Mouse (Mus musculus): ENCODE results near the gene Rnaseh2a. TPM values are rescaled to one million over a fixed set of nuclear protein-coding genes. Genes with fewer than 3 reads are reported as not detected.

The Rnaseh2a gene
- polyA plus RNA-seq, 1 experiment from 2014 or later, result 128 TPM

DNA sequence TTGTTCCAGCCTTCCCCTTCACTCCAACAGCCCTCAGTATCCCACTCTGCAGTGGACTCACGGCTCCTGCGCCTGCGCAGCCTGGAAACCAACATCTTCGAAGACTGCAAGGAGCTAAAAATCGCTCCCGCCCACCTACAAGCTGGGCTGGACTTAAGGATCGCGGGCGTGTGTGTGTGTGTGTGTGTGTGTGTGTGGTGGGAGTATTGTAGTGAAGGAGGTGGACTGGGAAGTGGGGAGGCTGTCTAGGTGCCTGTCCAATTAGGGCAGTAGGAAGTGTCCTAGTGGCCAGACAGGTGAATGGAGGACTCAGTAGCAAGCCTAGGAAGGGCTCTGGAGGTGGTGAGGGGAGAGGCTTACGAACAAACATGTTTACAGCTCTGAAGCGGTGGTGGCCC lies 24.3 kb downstream of the Rnaseh2a start:
- peak overlapping the region; percentile 57; the same call in 1 of the 2 replicates for H3K4me3 ChIP-seq (ENCODE audit: low read depth, low read length)
- DNase-seq (ENCODE audit: low spot score) (no peak), ATAC-seq (replicated peaks; ENCODE audit: low FRiP score) (peak; percentile 45)
- H3K9ac ChIP-seq (ENCODE audit: low read length), result no peak overlapping the region
- no peaks in the 10 kb centered on the region for H3K36me3 ChIP-seq (ENCODE audit: control insufficient read depth, insufficient read depth, low read length)
- 3% methylated on average over 11 of the region's 11 CpGs for WGBS
- no peaks in the 10 kb centered on the region for H3K9me3 ChIP-seq (ENCODE audit: control insufficient read depth, low read length)
- peaks cover 18% of the 10 kb centered on the region for H3K4me1 ChIP-seq (replicated peaks; ENCODE audit: control insufficient read depth, insufficient read depth, low read length)
- peaks cover 39% of the 10 kb centered on the region for H3K27me3 ChIP-seq (ENCODE audit: control insufficient read depth, insufficient read depth, low read length)
- peak overlapping the region; percentile 86 for H3K4me2 ChIP-seq (ENCODE audit: low read depth, low read length, severe bottlenecking)
- H3K27ac ChIP-seq (ENCODE audit: low read depth, low read length), result no peak overlapping the region

GRCm38 (mm10) chr8:84944478-84945160 lies 24.9 kb downstream of the Rnaseh2a start:
- H3K27me3 ChIP-seq (ENCODE audit: control insufficient read depth, insufficient read depth, low read length), result peaks cover 34% of the 10 kb centered on the region
- peaks cover 18% of the 10 kb centered on the region for H3K4me1 ChIP-seq (replicated peaks; ENCODE audit: control insufficient read depth, insufficient read depth, low read length)
- peak overlapping the region; percentile 17; the same call in 1 of the 2 replicates for H3K4me3 ChIP-seq (ENCODE audit: low read depth, low read length)

GRCm38 (mm10) chr8:84943699-84944098 lies 25.9 kb downstream of the Rnaseh2a start:
- no peak overlapping the region for H3K4me2 ChIP-seq (ENCODE audit: low read depth, low read length, severe bottlenecking)
- H3K9ac ChIP-seq (ENCODE audit: low read length), result no peak overlapping the region
- peaks cover 18% of the 10 kb centered on the region for H3K4me1 ChIP-seq (replicated peaks; ENCODE audit: control insufficient read depth, insufficient read depth, low read length)
- H3K27ac ChIP-seq (ENCODE audit: low read depth, low read length), result no peak overlapping the region
- H3K4me3 ChIP-seq (ENCODE audit: low read depth, low read length), result no peak overlapping the region
- WGBS, result 13% methylated on average over 4 of the region's 4 CpGs
- H3K36me3 ChIP-seq (ENCODE audit: control insufficient read depth, insufficient read depth, low read length), result no peaks in the 10 kb centered on the region
- no peaks in the 10 kb centered on the region for H3K9me3 ChIP-seq (ENCODE audit: control insufficient read depth, low read length)
- DNase-seq (ENCODE audit: low spot score) (no peak), ATAC-seq (replicated peaks; ENCODE audit: low FRiP score) (no peak)
- peaks cover 34% of the 10 kb centered on the region for H3K27me3 ChIP-seq (ENCODE audit: control insufficient read depth, insufficient read depth, low read length)

More at GRCm38 (mm10) chr8:84944478-84945160, 24.9 kb downstream of the Rnaseh2a start:
- Histone ChIP-seq H3K36me3 (ENCODE audit: control insufficient read depth, insufficient read depth, low read length) (no peaks in the 10 kb centered on the region), H3K9me3 (ENCODE audit: control insufficient read depth, low read length) (no peaks in the 10 kb centered on the region), H3K4me2 (ENCODE audit: low read depth, low read length, severe bottlenecking) (peak overlapping the region; percentile 86), H3K27ac (ENCODE audit: low read depth, low read length) (no peak overlapping the region), H3K9ac (ENCODE audit: low read length) (no peak overlapping the region)
- peak; percentile 88 for DNase-seq (ENCODE audit: low spot score)
- peak; percentile 77 for ATAC-seq (replicated peaks; ENCODE audit: low FRiP score)
- WGBS, result 2% methylated on average over 26 of the region's 26 CpGs

GRCm38 (mm10) chr8:84937620-84938485 lies 31.7 kb downstream of the Rnaseh2a start:
- Histone ChIP-seq H3K9ac (ENCODE audit: low read length) (no peak overlapping the region), H3K4me3 (ENCODE audit: low read depth, low read length) (peak overlapping the region; percentile 63), H3K4me2 (ENCODE audit: low read depth, low read length, severe bottlenecking) (peak overlapping the region; percentile 91; the same call in 1 of the 2 replicates), H3K27me3 (ENCODE audit: control insufficient read depth, insufficient read depth, low read length) (peaks cover 18% of the 10 kb centered on the region), H3K9me3 (ENCODE audit: control insufficient read depth, low read length) (no peaks in the 10 kb centered on the region), H3K27ac (ENCODE audit: low read depth, low read length) (no peak overlapping the region), H3K36me3 (ENCODE audit: control insufficient read depth, insufficient read depth, low read length) (no peaks in the 10 kb centered on the region), H3K4me1 (replicated peaks; ENCODE audit: control insufficient read depth, insufficient read depth, low read length) (peaks cover 18% of the 10 kb centered on the region)
- DNase-seq (ENCODE audit: low spot score) (no peak), ATAC-seq (replicated peaks; ENCODE audit: low FRiP score) (no peak)
- WGBS, result 66% methylated on average over 13 of the region's 13 CpGs

DNA sequence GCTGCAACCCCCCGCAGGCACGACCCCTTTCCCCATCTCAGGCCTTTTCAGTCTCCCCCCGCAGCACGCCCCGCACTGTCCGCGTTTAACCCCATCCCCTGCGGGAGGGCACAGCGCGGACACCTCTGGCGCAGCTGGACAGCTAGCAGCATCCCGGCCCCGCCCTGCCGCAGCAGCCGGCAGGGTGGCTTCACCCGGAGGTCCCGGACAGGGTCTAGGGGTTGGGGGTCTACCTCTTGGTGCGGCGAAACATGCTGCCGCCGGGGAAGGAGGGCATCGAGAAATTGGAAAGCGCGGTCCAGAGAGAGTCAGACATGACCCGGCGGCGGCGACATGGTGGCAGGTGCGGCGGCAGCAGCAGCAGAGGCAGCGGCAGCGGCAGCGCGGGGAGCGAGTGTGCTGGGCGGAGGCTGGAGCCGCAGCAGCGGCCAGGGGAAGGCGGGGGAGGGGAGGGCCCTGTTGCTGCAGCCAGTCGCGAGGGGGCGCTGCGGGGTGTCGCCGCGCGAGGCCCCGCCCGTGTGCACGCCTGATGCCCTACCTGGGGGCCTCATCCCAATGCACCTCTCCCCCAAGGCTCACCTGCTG lies 32.5 kb downstream of the Rnaseh2a start, which contains the start of gene Mast1:
Gene Mast1 (minus strand): TSS at position 398 of the 585 bp plus-strand sequence.
- peak within 1 kb of the TSS; percentile 39; the same call in 1 of the 2 replicates for H3K27ac ChIP-seq (ENCODE audit: low read depth, low read length)
- ATAC-seq (replicated peaks; ENCODE audit: low FRiP score), result peak; percentile 47; the same call in 1 of the 2 replicates
- DNase-seq (ENCODE audit: low spot score), result peak; percentile 91
- no peaks in the 10 kb centered on the region for H3K9me3 ChIP-seq (ENCODE audit: control insufficient read depth, low read length)
- H3K9ac ChIP-seq (ENCODE audit: low read length), result peak within 1 kb of the TSS; percentile 75
- H3K27me3 ChIP-seq (ENCODE audit: control insufficient read depth, insufficient read depth, low read length), result peaks cover 18% of the 10 kb centered on the region
- peaks cover 18% of the 10 kb centered on the region for H3K4me1 ChIP-seq (replicated peaks; ENCODE audit: control insufficient read depth, insufficient read depth, low read length)
- no peaks in the 10 kb centered on the region for H3K36me3 ChIP-seq (ENCODE audit: control insufficient read depth, insufficient read depth, low read length)
- under 1% methylated on average over 48 of the region's 50 CpGs for WGBS
- peak within 1 kb of the TSS; percentile 63 for H3K4me3 ChIP-seq (ENCODE audit: low read depth, low read length)
- peak within 1 kb of the TSS; percentile 91 for H3K4me2 ChIP-seq (ENCODE audit: low read depth, low read length, severe bottlenecking)

DNA sequence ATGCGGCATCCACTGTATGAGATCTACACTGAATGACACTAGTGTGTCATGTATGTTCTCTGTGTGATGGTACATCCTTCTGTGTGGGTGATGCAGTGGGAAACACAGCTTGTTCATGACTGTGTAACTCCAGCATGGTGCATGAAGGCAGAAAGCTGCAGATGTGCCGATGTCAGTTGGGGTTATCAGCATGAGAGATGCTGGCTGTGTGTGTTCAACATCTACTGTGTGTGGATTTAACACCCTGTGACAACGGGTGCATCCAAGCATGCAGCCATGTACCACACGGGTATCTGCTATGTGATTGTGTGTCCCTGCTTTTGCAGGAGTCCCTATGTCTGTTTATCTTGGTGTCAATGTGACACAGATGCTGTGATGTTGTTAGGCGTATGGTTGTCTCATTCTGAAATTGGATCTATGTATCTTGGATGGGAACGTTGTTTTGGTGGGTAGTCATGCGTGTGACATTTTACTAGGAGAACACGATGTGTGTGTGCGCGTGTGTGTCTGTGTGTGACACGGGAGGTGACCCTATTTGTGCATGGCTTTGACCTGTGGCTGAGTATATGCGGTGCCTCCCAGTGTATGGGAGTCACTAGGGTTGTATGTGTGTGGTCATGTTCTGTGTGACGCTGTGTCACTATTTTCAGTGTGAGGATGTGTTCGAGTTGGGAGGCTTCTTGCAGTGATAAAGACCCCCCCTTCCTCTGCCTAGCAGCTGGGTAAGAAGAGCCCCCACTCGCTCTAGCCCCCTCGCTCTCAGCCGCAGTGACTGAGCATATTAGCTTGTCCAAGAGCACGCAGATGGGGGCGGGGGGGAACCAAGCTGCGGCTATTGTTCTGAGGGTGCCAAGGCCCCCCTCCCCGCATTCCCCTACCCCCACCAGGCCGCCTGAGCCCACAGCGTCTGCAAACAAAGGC lies 33.3 kb downstream of the Rnaseh2a start:
- peak overlapping the region; percentile 75 for H3K9ac ChIP-seq (ENCODE audit: low read length)
- WGBS, result 17% methylated on average over 23 of the region's 23 CpGs
- peak; percentile 61 for DNase-seq (ENCODE audit: low spot score)

DNA sequence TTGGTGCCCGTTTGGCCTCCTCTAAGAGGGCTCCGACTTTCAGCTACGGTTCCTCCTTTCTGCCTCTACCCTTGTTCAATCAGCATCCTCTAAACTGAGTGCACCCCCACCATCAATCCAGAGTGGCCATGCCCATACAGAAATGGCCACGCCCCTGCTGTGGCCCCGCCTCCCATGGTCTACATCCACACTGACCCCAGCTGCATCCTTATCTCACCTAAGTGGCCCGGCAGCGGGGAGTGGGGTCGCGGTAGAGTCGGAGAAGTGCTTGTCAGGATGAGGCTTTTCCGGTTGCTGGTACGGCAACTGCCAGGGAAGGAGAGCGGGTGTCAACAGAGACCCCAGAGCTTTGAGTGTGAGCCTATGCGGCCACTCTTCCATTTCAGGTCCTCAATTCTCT lies 34.1 kb downstream of the Rnaseh2a start:
- H3K27me3 ChIP-seq (ENCODE audit: control insufficient read depth, insufficient read depth, low read length), result peaks cover 20% of the 10 kb centered on the region
- no peaks in the 10 kb centered on the region for H3K36me3 ChIP-seq (ENCODE audit: control insufficient read depth, insufficient read depth, low read length)
- 6% methylated on average over 14 of the region's 14 CpGs for WGBS
- peaks cover 18% of the 10 kb centered on the region for H3K4me1 ChIP-seq (replicated peaks; ENCODE audit: control insufficient read depth, insufficient read depth, low read length)
- H3K9ac ChIP-seq (ENCODE audit: low read length), result no peak overlapping the region; the same call in 1 of the 2 replicates
- H3K9me3 ChIP-seq (ENCODE audit: control insufficient read depth, low read length), result no peaks in the 10 kb centered on the region
- ATAC-seq (replicated peaks; ENCODE audit: low FRiP score), result peak; percentile 22
- H3K4me3 ChIP-seq (ENCODE audit: low read depth, low read length), result peak overlapping the region; percentile 63; the same call in 1 of the 2 replicates
- no peak overlapping the region for H3K27ac ChIP-seq (ENCODE audit: low read depth, low read length)
- no peak for DNase-seq (ENCODE audit: low spot score)
- peak overlapping the region; percentile 91 for H3K4me2 ChIP-seq (ENCODE audit: low read depth, low read length, severe bottlenecking)

More for the DNA sequence above, 33.3 kb downstream of the Rnaseh2a start:
- H3K4me3 ChIP-seq (ENCODE audit: low read depth, low read length), result peak overlapping the region; percentile 63
- H3K9me3 ChIP-seq (ENCODE audit: control insufficient read depth, low read length), result no peaks in the 10 kb centered on the region
- peak overlapping the region; percentile 39; the same call in 1 of the 2 replicates for H3K27ac ChIP-seq (ENCODE audit: low read depth, low read length)
- ATAC-seq (replicated peaks; ENCODE audit: low FRiP score), result 0 out of 2 replicates have a peak, but pooled peaks have one; percentile 17
- H3K4me2 ChIP-seq (ENCODE audit: low read depth, low read length, severe bottlenecking), result peak overlapping the region; percentile 91
- H3K36me3 ChIP-seq (ENCODE audit: control insufficient read depth, insufficient read depth, low read length), result no peaks in the 10 kb centered on the region
- H3K27me3 ChIP-seq (ENCODE audit: control insufficient read depth, insufficient read depth, low read length), result peaks cover 18% of the 10 kb centered on the region
- peaks cover 18% of the 10 kb centered on the region for H3K4me1 ChIP-seq (replicated peaks; ENCODE audit: control insufficient read depth, insufficient read depth, low read length)

Measured in forebrain, embryonic 11.5 days (tissue).